Mouse (Mus musculus) cerebellum, adult 2 months (tissue): Measurements from ENCODE around the gene Epn3. TPM values are rescaled to one million over a fixed set of nuclear protein-coding genes. Genes with fewer than 3 reads are reported as not detected.

Experiments used
- DNase-seq, 2 experiments: peaks; one replicate each; pipeline ENCODE4 v3.0.0; 2021
- H3K27ac ChIP-seq: fragments of 200-500 bp; 2 replicates; pipeline ENCODE4 v1.5.1; 2012; ENCODE audit warnings: low read length, control low read depth, inconsistent platforms; ENCODE audit not compliant: insufficient read depth
- H3K27me3 ChIP-seq: fragments of 200-500 bp; 2 replicates; pipeline ENCODE4 v1.6.1; 2012; ENCODE audit warnings: inconsistent platforms, mild to moderate bottlenecking, low read length, moderate library complexity; ENCODE audit not compliant: control insufficient read depth, insufficient read depth
- H3K4me1 ChIP-seq: fragments of 200-500 bp; 2 replicates; pipeline ENCODE4 v1.6.1; 2011; ENCODE audit warnings: low read length; ENCODE audit not compliant: control insufficient read depth, insufficient read depth
- H3K4me3 ChIP-seq: fragments of 200-500 bp; replicated peaks from 2 replicates; pipeline ENCODE3; 2011; ENCODE audit warnings: mild to moderate bottlenecking, low read depth, low read length, control low read depth; ENCODE audit not compliant: insufficient read depth
- CTCF ChIP-seq: fragments of 200-500 bp; IDR thresholded peaks from 2 replicates; pipeline ENCODE4 v1.5.1; 2011; ENCODE audit warnings: low read depth, mild to moderate bottlenecking, control low read depth, low read length, moderate library complexity, borderline replicate concordance; ENCODE audit not compliant: insufficient read depth
- POLR2A ChIP-seq: fragments of 200-500 bp; IDR thresholded peaks from 2 replicates; pipeline ENCODE4 v1.6.1; 2011; ENCODE audit warnings: low read length, control low read depth, borderline replicate concordance; ENCODE audit not compliant: insufficient read depth
- WGBS: fragments of 180-500 bp; shearing (Covaris S2); methylation state at CpG from one replicate; pipeline ENCODE4 v1.1.7; 2018; 5-methylcytosine and 5-hydroxymethylcytosine counted together
- polyA plus RNA-seq: library from polyadenylated mRNA; depleted of rRNA; stranded (reverse); fragments of >200 nt; gene quantifications from 2 replicates; pipeline ENCODE4 v1.2.3, GENCODE M21; 2012

Epn3 gene
- polyA plus RNA-seq, 1 experiment: 31.1 TPM

- H3K4me1 ChIP-seq: peaks cover 10% of the 10 kb centered on the region
- TF ChIP-seq POLR2A (no peak), CTCF (no peak)
- no peak overlapping the region for H3K27ac ChIP-seq
- no peak for DNase-seq
- H3K27me3 ChIP-seq: no peaks in the 10 kb centered on the region
- H3K4me3 ChIP-seq: no peak overlapping the region
- WGBS: 81% methylated on average over 17 of the region's 17 CpGs
These were observed 33.4 kb downstream of the Epn3 start for GRCm38 (mm10) chr11:94466333-94466855.

- DNase-seq: no peak
- H3K4me3 ChIP-seq: no peak overlapping the region
- H3K4me1 ChIP-seq: peaks cover 8% of the 10 kb centered on the region
- H3K27ac ChIP-seq: no peak overlapping the region
- no peaks in the 10 kb centered on the region for H3K27me3 ChIP-seq
- WGBS: 76% methylated on average over 2 of the region's 2 CpGs
- TF ChIP-seq CTCF (no peak), POLR2A (no peak)
These were observed 35.6 kb downstream of the Epn3 start for GRCm38 (mm10) chr11:94464170-94464569.

GRCm38 (mm10) chr11:94461856-94462255, 37.9 kb downstream of the Epn3 start:
- DNase-seq: no peak
- H3K4me3 ChIP-seq: no peak overlapping the region
- no peaks in the 10 kb centered on the region for H3K27me3 ChIP-seq
- 0 out of 2 replicates have a peak, but pooled peaks cover 4% of the 10 kb centered on the region for H3K4me1 ChIP-seq
- TF ChIP-seq CTCF (no peak), POLR2A (no peak)
- H3K27ac ChIP-seq: no peak overlapping the region
- 75% methylated on average over 11 of the region's 11 CpGs for WGBS

- H3K27ac ChIP-seq: no peak overlapping the region
- DNase-seq: no peak
- WGBS: 94% methylated on average over 15 of the region's 15 CpGs
- no peak overlapping the region for H3K4me3 ChIP-seq
- TF ChIP-seq POLR2A: no peak
- TF ChIP-seq CTCF: no peak
- H3K27me3 ChIP-seq: no peaks in the 10 kb centered on the region
- H3K4me1 ChIP-seq: peaks cover 27% of the 10 kb centered on the region
These were observed 42.8 kb downstream of the Epn3 start for GRCm38 (mm10) chr11:94457001-94457400.

- 52% methylated on average over 3 of the region's 3 CpGs for WGBS
These were observed 43.4 kb downstream of the Epn3 start for GRCm38 (mm10) chr11:94456347-94456746.

GRCm38 (mm10) chr11:94455161-94455820, 44.5 kb downstream of the Epn3 start:
- DNase-seq: peak in 1 of 2 experiments; percentile 34
- H3K27me3 ChIP-seq: no peaks in the 10 kb centered on the region
- H3K4me3 ChIP-seq: no peak overlapping the region
- no peak overlapping the region for H3K27ac ChIP-seq
- no peak for TF ChIP-seq POLR2A
- TF ChIP-seq CTCF: no peak
- peaks cover 30% of the 10 kb centered on the region for H3K4me1 ChIP-seq
- 32% methylated on average over 10 of the region's 10 CpGs for WGBS

More at GRCm38 (mm10) chr11:94456347-94456746, 43.4 kb downstream of the Epn3 start:
- no peak overlapping the region for H3K27ac ChIP-seq
- peaks cover 27% of the 10 kb centered on the region for H3K4me1 ChIP-seq
- H3K27me3 ChIP-seq: no peaks in the 10 kb centered on the region
- no peak overlapping the region for H3K4me3 ChIP-seq
- DNase-seq: no peak
- TF ChIP-seq CTCF: no peak
- TF ChIP-seq POLR2A: no peak

DNA sequence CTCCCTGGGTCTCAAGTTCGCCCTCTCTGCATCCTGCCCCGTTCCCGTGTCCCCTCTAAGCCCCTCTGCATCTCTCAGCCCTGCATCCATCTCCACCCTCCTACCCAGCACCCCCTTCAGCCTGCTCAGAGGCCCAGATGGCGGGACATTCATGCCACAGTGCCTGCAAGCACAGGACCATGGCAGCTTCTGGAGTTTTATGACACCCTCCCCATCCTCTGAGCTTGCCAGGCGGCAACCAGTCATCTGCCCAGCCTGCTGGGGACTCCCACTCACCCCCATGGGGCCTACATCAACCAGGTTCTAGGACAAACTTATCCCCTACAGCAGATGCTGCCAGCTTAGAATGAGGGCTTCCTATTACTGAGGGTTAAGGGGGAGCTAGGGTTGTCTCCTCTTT, 45.0 kb downstream of the Epn3 start:
- no peak overlapping the region for H3K27ac ChIP-seq
- WGBS: 59% methylated on average over 5 of the region's 5 CpGs

GRCm38 (mm10) chr11:94451091-94451773, 48.5 kb downstream of the Epn3 start:
- TF ChIP-seq POLR2A (no peak), CTCF (no peak)
- 70% methylated on average over 12 of the region's 12 CpGs for WGBS

More for the DNA sequence above, 45.0 kb downstream of the Epn3 start:
- no peak overlapping the region for H3K4me3 ChIP-seq
- H3K27me3 ChIP-seq: no peaks in the 10 kb centered on the region
- peaks cover 30% of the 10 kb centered on the region for H3K4me1 ChIP-seq
- DNase-seq: no peak
- TF ChIP-seq CTCF: no peak
- TF ChIP-seq POLR2A: no peak

More at GRCm38 (mm10) chr11:94451091-94451773, 48.5 kb downstream of the Epn3 start:
- Histone ChIP-seq H3K27me3 (no peaks in the 10 kb centered on the region), H3K4me1 (peaks cover 22% of the 10 kb centered on the region), H3K4me3 (no peak overlapping the region), H3K27ac (no peak overlapping the region)
- DNase-seq: no peak
